Mouse (Mus musculus): Measurements from ENCODE around the gene Cerk. TPM values are rescaled to one million over a fixed set of nuclear protein-coding genes. Genes with fewer than 3 reads are reported as not detected.
"Not testable (repeated sequence)": the region's sequence is repeated elsewhere in the genome, so short reads cannot be mapped to it uniquely, and the experiment has no call there.

The Cerk gene
- total RNA-seq, 2 experiments from 2014 or later, result 50.0 to 50.7 TPM

DNA sequence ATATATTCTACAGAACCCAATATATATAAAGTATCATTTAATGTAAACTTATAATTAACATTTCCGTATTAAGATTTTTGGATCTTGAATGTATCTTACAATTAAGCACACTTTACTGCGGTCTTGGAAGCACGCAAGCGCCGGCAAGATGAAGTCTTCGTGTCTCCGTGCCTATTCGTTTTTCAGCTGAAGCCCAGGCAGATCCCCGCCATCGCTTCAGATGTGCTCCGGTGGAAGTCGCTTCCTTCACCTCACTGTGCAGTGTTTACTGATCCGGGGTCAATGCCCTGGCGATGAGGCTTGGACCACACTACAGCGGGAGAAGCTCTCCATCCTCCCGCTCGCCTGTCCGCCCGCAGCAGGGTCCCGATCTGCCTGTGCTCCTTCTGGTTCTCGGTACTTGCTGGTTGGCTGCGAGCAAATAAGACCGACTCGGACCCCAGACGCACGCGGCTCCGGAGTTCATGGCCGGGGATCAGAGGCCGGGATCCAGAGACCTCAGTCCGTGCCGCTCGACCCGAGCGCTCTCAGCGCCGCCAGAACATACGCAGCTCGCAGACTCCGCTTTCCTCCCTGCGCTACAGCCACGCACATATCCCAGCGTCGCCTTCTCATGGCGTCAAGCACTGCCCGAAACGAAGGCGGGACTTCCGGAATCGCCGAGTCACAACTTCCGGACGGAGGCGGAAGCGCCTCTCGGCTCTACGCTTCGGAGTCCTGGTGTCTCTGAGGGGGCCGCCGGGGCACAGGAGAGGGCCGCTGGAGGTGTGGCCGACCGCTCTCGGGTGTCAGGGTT, 28.0 kb upstream of the Cerk start, which contains the start of gene Tbc1d22a:
Gene Tbc1d22a (plus strand): TSS at position 707 of the 796 bp plus-strand sequence.
- DNase-seq (ENCODE audit: low spot score in 2 of 2), result peak; percentile 92 to 95

DNA sequence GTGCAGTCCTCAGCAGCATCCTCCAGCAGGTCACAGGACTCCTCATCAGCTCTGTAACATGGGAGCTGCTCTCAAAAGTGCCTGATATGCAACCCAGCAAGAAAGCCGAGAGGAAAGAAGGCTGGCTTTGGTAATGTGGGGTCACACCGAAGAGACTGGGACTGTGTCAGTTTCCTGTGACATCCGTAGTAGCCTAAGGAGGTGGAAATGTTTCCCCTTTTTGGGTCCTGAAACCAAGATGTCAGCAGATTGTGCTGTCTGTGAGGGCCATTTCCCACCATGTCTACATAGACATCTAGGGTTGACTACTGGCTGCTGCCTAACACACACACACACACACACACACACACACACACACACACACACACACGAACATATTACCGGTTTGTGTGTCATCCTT, 26.3 kb upstream of the Cerk start:
- DNase-seq (ENCODE audit: low spot score in 2 of 2), result not testable (repeated sequence)

DNA sequence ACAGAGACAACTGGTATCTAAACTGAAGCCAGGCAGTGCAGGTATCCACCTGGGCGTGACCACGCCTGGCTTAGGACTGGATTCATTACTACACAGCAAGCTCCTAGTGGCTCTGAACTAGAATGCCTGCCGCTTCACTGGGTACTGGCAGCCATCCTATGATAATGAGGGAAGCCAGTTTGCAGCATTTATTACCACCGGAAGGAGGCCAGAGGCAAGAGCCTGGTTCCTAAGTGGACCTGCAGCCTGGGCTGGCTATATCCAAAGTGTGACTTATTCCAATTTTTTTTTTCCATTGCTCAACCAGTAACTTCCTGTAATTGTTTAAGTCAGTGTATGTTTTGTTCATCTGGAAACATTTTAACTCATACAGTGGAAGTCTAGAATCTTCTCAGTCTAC, 20.4 kb upstream of the Cerk start:
- no peak for DNase-seq (ENCODE audit: low spot score in 2 of 2)

DNA sequence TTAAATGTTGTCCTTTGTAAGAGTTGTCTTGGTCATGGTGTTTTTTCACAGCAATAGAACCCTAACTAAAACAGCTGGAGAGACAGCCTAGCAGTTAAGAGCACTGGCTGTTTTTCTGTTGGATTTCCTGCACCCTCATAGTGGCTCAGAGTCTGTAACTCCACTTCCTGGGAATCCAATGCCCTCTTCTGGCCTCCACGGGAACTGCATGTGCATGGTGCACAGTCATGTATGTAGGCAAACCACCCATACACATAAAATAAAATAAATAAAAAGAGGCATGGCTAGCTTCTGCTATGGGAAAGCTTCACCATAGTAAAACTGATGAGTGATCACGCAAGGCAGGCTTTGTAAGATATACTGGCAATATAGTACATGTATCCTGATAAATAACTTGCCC, 19.4 kb upstream of the Cerk start:
- no peak for DNase-seq (ENCODE audit: low spot score in 2 of 2)

DNA sequence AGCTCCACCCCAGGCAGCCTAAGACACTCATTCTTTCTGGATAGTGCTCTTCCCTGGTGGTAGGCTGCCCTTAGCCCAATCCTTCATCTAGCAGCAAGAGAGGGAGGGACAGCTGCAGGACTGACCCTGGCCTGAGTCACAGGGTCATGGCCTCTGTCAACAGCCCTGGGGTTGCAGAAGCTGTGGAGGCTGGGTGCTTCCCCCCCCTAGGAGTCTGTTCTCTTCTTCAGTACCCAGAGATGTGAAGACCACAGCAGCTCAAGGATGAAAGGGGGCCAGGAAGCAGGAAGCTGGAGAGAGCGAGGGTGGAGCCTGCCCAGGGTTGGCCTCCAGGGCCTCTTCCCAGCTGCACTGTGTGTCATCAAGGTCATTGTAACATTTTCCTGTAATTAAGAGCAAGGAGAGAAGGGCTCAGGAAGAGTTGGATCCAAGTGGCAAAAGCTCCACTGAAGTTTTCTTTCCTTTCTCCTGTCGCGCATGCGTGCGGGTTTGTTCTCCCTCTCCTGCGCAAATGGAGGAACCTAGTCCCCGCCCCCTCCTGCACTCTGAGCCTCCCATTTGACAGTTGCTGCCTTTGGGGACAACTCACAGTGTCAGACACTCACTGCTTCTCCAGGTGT, 18.1 kb upstream of the Cerk start:
- no peak for DNase-seq (ENCODE audit: low spot score in 2 of 2)

DNA sequence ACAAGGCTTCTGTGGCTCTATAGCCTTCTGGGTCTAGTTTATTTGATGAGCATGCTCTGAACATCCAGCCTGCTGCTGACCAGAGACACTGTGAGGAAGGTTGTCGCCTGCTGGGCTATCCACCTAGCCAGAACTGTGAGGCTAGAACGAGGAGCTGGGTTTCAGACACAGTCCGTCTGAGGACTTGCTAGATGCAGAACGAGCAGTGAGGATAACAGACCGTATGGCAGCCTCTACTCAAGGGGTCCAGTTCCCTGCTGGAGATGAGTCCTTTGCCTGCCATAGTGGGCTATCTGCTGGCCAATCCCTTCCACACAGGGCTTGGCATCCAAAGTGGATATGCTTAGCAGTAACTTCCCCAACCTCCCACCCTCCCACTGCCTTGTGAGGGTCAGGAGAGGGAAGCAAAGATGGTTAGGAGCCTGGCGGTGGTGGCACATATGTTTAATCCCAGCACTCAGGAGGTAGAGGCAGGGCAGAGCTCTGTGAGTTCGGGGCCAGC, 17.4 kb upstream of the Cerk start:
- no peak for DNase-seq (ENCODE audit: low spot score in 2 of 2)

DNA sequence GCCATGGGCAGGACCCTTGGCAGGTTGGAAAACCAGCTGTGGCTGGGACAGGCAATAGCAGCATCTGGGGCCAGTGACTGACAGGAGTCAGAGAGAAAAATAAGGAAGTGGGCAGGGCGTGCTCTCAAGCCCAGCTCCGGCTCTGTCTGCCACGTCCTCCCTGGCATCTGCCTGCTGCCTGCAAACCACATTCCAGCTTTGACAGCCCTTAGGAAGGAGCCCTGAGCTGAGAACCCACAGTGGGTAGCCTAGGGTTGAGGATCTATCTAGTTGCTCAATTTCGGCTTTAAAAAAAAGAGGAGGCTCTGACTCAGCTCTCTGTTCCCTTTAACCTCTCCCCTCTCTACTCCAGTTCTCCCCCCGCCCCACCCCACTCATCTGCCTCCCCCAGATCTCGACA, 16.7 kb upstream of the Cerk start:
- DNase-seq (ENCODE audit: low spot score in 2 of 2), result no peak

DNA sequence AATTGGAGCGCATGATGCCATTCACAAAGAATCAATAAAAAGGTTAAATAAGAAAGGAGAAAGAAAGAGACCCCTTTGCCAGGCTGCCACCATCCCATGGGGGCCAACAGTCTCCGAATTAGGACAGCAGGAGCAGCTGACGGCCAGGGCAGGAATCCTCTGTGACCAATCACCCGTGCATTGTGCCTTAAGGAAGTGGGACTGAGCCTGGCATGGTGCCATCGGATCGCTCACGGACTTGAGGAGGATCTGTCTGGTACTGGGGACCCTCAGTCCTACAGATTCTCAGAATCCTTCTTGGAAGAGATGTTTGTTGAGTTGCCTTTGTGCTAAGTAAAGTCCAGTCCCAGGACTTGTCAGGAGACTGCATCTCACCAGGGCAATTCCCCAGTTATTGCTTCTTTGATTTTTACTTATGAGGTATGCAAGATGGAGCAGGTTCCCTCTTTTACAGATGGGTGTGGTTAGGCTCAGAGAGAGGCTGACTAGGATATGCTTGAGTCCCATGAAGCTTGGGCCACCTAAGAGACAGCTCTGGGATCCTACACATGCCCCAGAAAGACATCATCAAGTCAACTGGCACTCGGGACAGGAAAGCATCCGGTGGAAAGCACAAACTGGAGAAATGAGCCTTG, 15.9 kb upstream of the Cerk start:
- no peak for DNase-seq (ENCODE audit: low spot score in 2 of 2)

DNA sequence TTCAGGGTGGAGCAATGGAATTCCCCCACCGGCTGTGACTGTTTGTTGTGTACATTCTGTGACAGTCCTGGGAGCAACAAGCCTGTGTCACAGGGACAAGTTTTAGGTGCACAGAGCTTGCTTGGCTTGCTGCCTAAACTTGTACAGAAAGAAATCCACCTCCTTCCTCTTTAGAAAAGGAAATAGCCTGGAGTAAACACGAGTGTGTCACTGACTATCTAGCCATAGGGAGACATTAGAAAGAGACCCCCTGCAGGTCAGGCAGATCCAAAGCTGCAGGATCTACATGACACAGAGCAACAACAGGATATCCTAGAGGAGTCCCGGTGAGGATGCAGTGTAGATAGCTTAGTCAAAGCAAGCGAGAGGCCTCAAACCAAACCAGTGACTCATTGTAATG, 15.2 kb upstream of the Cerk start:
- no peak for DNase-seq (ENCODE audit: low spot score in 2 of 2)

DNA sequence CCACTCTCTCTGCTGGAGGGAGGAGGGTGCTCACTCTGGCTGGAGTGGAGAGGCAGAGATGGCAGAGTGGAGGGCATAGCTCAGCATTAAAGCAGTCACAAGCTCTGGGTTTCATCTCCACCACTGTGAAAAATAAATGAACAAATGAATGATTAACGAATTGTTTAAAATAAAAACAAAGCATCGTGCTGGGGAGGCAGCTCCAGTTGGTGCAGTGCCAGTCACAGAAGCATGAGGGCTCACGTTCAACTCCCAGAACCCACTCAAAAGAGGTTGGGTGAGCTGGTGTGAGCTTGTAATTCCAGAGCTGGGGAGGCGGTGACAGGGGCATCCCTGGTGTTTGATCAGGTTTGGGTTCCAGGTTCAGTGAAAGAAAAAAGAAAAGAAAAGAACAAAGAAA, 14.2 kb upstream of the Cerk start:
- DNase-seq (ENCODE audit: low spot score in 2 of 2), result no peak

DNA sequence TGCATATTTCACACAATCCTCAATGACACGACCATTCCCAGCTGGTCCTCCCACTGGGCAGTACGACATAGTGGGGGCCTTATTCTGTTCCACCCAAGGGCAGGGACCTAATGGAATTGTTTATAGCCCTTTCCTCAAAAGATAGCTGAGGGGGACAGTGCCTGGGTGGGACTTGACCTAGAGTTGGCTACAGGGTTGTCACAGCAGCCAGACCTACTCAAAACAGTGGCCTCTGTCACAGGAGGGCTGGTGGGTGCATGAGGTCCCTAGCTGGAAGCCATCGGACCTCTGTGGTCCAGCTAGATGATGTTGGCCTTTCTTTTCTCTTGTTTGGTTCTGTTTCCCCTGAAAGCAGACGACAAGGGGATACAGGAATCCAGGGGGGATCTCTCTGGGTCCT, 13.5 kb upstream of the Cerk start:
- DNase-seq (ENCODE audit: low spot score in 2 of 2), result no peak

DNA sequence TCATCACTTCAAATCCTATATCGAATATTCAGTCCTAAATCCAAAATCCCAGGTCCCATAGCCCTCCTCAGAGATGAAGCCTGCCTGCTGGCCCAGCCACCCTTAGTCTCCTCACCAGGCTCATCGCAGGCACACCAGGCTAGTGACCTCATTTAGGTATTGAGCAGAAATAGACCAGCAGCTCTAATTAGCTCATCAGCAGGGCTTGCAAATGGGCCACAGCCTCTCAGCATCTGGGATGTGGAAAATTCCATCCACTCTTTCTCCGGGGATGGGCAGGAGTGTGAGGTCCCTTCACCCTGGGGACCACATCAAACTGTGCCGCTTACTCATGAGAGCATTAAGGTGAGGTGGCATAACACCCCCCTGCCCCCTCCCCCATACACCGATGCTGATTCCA, 13.1 kb upstream of the Cerk start:
- no peak for DNase-seq (ENCODE audit: low spot score in 2 of 2)

DNA sequence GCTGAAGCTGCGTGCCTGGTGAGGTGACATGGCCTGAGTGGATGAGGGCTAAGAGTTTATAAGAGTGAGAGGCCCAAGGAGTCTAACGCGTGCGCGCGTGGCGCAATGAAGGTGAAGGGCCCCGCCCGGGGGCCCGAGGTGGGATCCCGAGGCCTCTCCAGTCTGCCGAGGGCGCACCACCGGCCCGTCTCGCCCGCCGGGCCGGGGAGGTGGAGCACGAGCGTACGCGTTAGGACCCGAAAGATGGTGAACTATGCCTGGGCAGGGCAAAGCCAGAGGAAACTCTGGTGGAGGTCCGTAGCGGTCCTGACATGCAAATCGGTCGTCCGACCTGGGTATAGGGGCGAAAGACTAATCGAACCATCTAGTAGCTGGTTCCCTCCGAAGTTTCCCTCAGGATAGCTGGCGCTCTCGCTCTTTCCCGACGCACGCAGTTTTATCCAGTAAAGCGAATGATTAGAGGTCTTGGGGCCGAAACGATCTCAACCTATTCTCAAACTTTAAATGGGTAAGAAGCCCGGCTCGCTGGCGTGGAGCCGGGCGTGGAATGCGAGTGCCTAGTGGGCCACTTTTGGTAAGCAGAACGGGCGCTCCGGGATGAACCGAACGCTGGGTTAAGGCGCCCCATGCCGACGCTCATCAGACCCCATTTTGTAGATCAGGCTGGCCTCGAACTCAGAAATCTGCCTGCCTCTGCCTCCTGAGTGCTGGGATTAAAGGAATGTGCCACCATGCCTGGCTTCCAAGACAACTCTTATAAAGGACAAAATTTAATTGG, 8.9 kb upstream of the Cerk start:
- DNase-seq (ENCODE audit: low spot score in 2 of 2), result not testable (repeated sequence)

DNA sequence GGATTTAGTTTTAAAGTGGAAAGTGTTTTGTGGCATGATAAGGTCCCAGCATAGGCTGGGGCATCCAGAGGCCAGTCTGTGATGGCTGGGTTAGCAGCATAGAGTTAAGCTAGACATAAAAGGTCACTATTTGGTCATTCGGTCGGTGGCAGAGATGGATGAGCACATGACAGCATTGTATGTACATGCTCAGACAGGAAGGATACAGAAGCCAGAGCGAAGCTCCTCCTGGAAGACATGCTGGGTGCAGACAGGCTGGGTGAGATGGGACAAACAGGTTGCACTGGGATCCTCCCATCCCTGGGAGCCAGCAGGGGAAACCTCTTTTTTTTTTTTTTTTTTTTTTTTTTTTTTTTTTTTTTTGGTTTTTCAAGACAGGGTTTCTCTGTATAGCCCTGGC, 6.0 kb upstream of the Cerk start:
- no peak for DNase-seq (ENCODE audit: low spot score in 2 of 2)

DNA sequence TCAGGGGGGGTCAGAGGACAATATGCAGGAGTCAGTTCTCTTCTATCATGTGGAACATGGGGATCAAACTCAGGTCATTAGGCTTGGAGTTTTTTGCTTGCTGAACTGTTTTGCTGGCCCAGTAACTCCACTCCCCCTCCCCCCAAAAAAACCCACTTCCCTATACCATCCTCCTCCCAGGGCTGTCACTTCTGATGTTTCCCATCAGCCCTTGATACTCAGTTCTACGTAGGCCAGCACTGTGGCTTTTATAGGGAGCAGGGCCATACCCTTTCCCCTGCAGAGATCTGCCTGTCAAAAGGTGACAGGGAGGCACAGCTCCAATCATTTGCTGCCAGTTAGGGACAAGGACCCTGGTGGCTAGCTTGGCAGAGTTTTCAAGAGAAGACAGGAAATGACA, 5.6 kb upstream of the Cerk start:
- no peak for DNase-seq (ENCODE audit: low spot score in 2 of 2)

DNA sequence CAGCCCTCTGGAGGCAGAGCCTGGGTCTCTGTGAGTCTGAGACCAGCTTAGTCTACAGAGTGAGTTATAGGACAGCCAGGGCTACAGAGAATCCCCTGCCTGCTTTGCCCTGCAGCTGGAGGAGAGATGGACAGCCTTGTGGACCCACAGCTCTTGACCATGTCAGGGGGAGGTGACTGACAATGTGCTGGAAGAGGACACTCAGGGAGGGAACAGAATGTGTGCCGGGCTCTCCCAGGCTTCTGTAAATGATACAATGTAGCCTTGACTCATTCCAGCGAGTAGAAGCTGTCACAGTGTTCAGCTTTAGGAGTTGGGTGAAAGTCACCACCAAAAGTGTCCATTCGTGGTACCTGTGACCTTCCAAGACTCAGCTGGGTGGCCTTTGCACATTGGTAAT, 4.4 kb upstream of the Cerk start:
- DNase-seq (ENCODE audit: low spot score in 2 of 2), result no peak

DNA sequence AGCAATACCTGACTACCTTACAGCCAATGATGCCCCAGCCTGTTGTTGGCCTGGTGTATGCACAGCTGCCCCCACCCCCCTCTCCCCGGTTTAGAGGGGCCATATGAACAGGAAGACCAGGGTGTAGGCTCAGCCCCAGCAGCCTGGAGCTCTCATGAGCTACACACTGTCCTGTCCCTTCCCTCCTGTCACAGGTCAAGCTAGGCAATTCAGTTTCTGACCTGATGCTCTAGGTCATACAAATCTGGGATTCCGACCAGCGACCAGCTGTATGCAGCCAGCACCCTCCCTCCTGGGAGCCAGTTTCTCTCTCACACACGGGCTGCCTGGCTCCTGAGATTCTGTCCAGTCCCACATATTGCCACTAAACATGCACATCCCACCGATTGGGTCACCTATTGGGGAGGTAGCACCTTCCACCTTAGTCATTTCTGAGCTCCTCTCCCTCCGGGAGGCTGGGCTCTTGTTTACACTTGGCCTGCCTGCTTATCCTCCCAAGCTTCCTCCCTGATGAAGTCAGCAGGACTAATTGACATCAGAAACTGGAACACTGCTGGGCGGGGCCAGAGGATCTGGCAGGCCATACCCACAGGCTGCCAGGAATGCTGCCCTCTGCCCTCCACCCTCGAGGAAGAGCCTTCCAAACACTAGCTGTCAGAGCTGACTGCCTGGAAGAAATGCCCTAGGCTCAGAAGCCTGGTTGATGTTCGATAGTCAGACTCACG, 3.0 kb upstream of the Cerk start:
- peak; percentile 57 to 78 for DNase-seq (ENCODE audit: low spot score in 2 of 2)

DNA sequence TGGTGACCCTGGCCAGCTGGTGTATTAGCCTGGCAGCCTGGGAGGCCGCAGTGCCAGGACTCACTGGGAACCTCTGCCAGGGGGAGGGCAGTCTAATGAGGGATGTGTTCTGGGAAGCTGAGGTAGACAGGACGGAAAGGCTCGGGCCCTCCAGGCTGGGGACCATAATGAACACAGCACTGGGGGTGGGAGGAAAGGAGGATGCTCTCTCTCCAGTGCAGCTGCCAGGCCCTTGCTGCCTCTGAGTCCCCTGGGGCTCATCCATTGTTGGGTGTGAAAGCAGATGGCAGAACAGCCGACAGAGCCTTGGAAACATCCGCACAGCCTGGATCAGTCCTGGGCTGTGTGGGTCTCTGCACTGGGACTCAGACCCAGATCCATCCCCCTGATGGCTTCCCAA, 2.2 kb upstream of the Cerk start:
- peak in 1 of 2 experiments; percentile 56 for DNase-seq (ENCODE audit: low spot score in 2 of 2)

DNA sequence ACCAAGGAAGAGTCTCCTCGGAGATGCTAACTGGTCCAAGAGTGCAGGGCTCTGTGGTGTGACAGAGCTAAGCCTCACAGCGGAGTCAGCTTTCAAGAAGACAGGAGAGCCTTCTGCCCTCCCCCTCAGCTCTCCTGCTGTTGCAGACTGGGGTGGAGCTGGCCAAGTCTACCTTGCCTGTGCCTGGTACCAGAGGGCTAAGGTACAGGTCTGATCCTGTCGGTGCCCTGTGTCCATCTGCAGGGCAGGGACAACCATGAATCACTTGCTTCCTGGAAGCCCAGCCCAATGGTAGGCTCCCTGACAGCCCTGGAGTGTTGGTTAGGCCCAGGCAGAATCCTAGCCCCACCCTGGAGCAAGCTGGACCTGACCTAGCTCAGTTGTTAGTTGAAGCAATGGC, 745 bp upstream of the Cerk start:
- DNase-seq (ENCODE audit: low spot score in 2 of 2), result no peak

DNA sequence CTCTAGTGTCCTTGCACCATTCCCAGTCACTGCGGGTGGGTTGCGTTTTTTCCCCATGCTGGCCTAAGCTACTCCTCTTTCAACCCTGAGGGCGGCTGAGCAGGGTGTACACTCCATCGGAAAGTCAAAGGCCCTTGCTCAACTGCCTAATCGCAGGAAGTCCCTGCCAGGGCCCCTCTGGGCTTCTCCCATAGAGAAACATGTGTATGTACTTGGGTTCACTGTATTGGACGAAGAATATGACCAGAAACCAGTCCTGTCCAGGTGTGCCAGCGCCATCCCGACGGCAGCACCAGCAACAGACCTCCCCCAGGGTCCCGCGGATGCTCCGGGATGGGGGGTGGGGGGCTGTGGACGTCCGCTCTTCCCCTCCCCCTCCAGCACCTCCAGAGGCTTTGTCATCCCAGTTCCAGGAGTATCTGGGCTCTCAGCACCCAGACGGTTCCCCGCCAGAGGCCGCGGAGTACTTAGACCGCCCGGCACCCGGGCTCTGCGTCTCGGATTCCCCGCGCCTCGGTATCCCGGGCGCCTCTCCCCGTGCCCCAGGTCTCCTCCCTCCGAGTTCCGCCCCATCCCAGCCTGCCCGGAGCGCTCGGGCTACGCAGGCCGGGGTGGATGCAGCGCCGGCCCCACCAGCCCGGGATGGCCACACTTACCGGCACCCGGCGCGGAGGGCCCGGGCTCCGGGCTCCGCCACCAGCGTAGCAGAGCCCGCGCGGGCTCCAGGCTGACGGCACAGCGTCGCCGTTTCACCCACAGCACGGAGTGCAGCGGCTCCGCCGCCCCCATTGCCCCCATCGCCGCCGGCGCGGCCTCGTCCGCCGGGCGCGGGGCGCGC, 871 bp downstream of the Cerk start:
- DNase-seq (ENCODE audit: low spot score in 2 of 2), result no peak
